In genomic region chr19:56984229-56984628, GRCm38 (mm10) we compare ENCODE assay signal across 12 mouse cellular contexts. TPM values are rescaled to one million over a fixed set of nuclear protein-coding genes. Genes with fewer than 3 reads are reported as not detected.
A peak's percentile ranks its signal among the peaks of the same experiment; 100 is the strongest.
DNase-seq lines count a peak whose midpoint lies in the region; ATAC-seq and TF ChIP-seq lines count a peak whose summit lies in the region.
"Had no signal": no experiment of that assay in that cellular context is flagged by ENCODE, and none has a peak within 500 bp of the region (broad histone marks: within the 10 kb centered on the region; RNA-seq: fewer than 3 reads in every experiment).

No protein-coding gene starts in this region.

- 44% methylated on average over 4 of the region's 4 CpGs for WGBS in kidney, postnatal 0 days
- WGBS in embryonic facial prominence, embryonic 15.5 days = 38% methylated on average over 4 of the region's 4 CpGs

- H3K4me1 ChIP-seq in kidney, postnatal 0 days (replicated peaks; ENCODE audit: insufficient read depth, low read length) = peaks cover 12% of the 10 kb centered on the region
- H3K4me1 ChIP-seq in embryonic facial prominence, embryonic 15.5 days = peaks cover 28% of the 10 kb centered on the region

- H3K4me3 ChIP-seq in kidney, postnatal 0 days (replicated peaks; ENCODE audit: low read depth, low read length) = no peak overlapping the region
- H3K4me3 ChIP-seq in embryonic facial prominence, embryonic 15.5 days (replicated peaks) = no peak overlapping the region
- H3K4me3 ChIP-seq: myocyte had no signal

- no peaks in the 10 kb centered on the region for H3K9me3 ChIP-seq in kidney, postnatal 0 days (replicated peaks; ENCODE audit: low read length)
- H3K9me3 ChIP-seq in embryonic facial prominence, embryonic 15.5 days (replicated peaks) = no peaks in the 10 kb centered on the region

- TF ChIP-seq CTCF in kidney, postnatal 0 days (IDR thresholded peaks at IDR 0.05; ENCODE audit: low read depth) = no peak

- no peak overlapping the region for H3K9ac ChIP-seq in kidney, postnatal 0 days (ENCODE audit: low read depth, low read length)
- no peak overlapping the region for H3K9ac ChIP-seq in embryonic facial prominence, embryonic 15.5 days
- H3K9ac ChIP-seq: forebrain, postnatal 0 days had no signal

- no peak overlapping the region for H3K4me2 ChIP-seq in kidney, postnatal 0 days (ENCODE audit: low read length)
- H3K4me2 ChIP-seq in embryonic facial prominence, embryonic 15.5 days (replicated peaks) = no peak overlapping the region

- H3K36me3 ChIP-seq in kidney, postnatal 0 days (ENCODE audit: insufficient read depth, low read length) = no peaks in the 10 kb centered on the region
- no peaks in the 10 kb centered on the region for H3K36me3 ChIP-seq in embryonic facial prominence, embryonic 15.5 days

- no peak for ATAC-seq in kidney, postnatal 0 days (replicated peaks; ENCODE audit: low FRiP score, low read depth)
- peak; percentile 65; the same call in 1 of the 2 replicates for ATAC-seq in embryonic facial prominence, embryonic 15.5 days (ENCODE audit: insufficient number of reproducible peaks, low FRiP score, low TSS enrichment, low read depth)
- ATAC-seq: forebrain, postnatal 0 days had no signal

- DNase-seq in kidney, postnatal 0 days (ENCODE audit: low spot score) = no peak
- no peak for DNase-seq in kidney, adult 8-10 months
- DNase-seq in heart, adult 8-10 months (ENCODE audit: low spot score) = peak; percentile 44
- DNase-seq in lung, postnatal 10 days = peak; percentile 81
- no peak for DNase-seq in left cerebral cortex, adult 8-10 months (ENCODE audit: low spot score in 2 of 2)
- DNase-seq in layer of hippocampus, postnatal 14 days (ENCODE audit: low spot score in 2 of 2) = no peak
- DNase-seq: adrenal gland, postnatal 36 days; forebrain, postnatal 0 days; thymus, postnatal 4 days had no signal

- H3K27me3 ChIP-seq in kidney, postnatal 0 days (ENCODE audit: insufficient read depth, low read length) = no peaks in the 10 kb centered on the region
- no peaks in the 10 kb centered on the region for H3K27me3 ChIP-seq in embryonic facial prominence, embryonic 15.5 days
- H3K27me3 ChIP-seq: CH12.LX had no signal

- peak overlapping the region; percentile 31; the same call in 1 of the 2 replicates for H3K27ac ChIP-seq in kidney, postnatal 0 days
- H3K27ac ChIP-seq in embryonic facial prominence, embryonic 15.5 days (replicated peaks) = peak overlapping the region; percentile 66

RNA-seq across cellular contexts. Expression of gene Afap1l2, which starts 23.8 kb away (rescaled TPM):
- polyA plus RNA-seq in kidney, postnatal 0 days (2015; fragmentation: Nextera tagmentation; extraction: Ambion mirVana) = 21.3 and 22.0 TPM in 2 replicates
- polyA plus RNA-seq in embryonic facial prominence, embryonic 15.5 days (2015; fragmentation: Nextera tagmentation; extraction: Ambion mirVana) = 12.2 and 12.8 TPM in 2 replicates
- 1 to 10 TPM; 2.8 to 4.4 (median 3.5) TPM for total RNA-seq in heart, adult 8-10 months (2022)
- total RNA-seq in left cerebral cortex, adult 8-10 months (2022) = 10 to 100 TPM in 1 of 4 experiments, 1 to 10 TPM in 3; 6.8 to 10.2 (median 8.2) TPM
- 10 to 100 TPM; 20.0 to 21.3 TPM for total RNA-seq in layer of hippocampus, postnatal 14 days (2021)

Comparison
In these comparisons a context has a peak if more than half of its experiments do, and no peak if none do; other contexts are left out.
1. DNase-seq: peak in heart, adult 8-10 months (single experiment) and lung, postnatal 10 days (single experiment); none in kidney, postnatal 0 days (single experiment), kidney, adult 8-10 months (0 of 2), left cerebral cortex, adult 8-10 months (0 of 2) and layer of hippocampus, postnatal 14 days (0 of 2).